Mouse (Mus musculus): ENCODE measurements at regions not wholly inside any gene's neighbourhood (a gene's known extent, or its start where the extent isn't known, plus 50 kb on each side); places are given as distances from the start of the nearest gene placed in this dataset.

- Histone ChIP-seq H3K27me3 (replicated peaks; ENCODE audit: control insufficient read depth, insufficient read depth, low read length) (no peaks in the 10 kb centered on the region), H3K27ac (ENCODE audit: insufficient read depth, low read depth, low read length) (no peak overlapping the region), H3K4me3 (ENCODE audit: insufficient read depth, low read depth, low read length) (no peak overlapping the region), H3K4me1 (ENCODE audit: control insufficient read depth, insufficient read depth, low read length) (no peaks in the 10 kb centered on the region), H3K36me3 (ENCODE audit: control insufficient read depth, insufficient read depth, low read length) (no peaks in the 10 kb centered on the region)
- TF ChIP-seq CTCF (conservative IDR thresholded peaks at IDR 0.05; ENCODE audit: insufficient read depth, insufficient read length, low read depth, low read length), result no peak
- no peak for TF ChIP-seq POLR2A (IDR thresholded peaks at IDR 0.05; ENCODE audit: low read depth, low read length)
- WGBS, result 81% methylated on average over 4 of the region's 4 CpGs
- DNase-seq, result no peak
Measured at GRCm38 (mm10) chr2:80786370-80786769, 169.3 kb downstream of the Nup35 start.

GRCm38 (mm10) chr2:80793345-80794147 is 176.5 kb downstream of the Nup35 start:
- no peak for DNase-seq
- Histone ChIP-seq H3K27me3 (replicated peaks; ENCODE audit: control insufficient read depth, insufficient read depth, low read length) (no peaks in the 10 kb centered on the region), H3K4me1 (ENCODE audit: control insufficient read depth, insufficient read depth, low read length) (no peaks in the 10 kb centered on the region), H3K4me3 (ENCODE audit: insufficient read depth, low read depth, low read length) (no peak overlapping the region), H3K36me3 (ENCODE audit: control insufficient read depth, insufficient read depth, low read length) (no peaks in the 10 kb centered on the region), H3K27ac (ENCODE audit: insufficient read depth, low read depth, low read length) (no peak overlapping the region)
- TF ChIP-seq CTCF (conservative IDR thresholded peaks at IDR 0.05; ENCODE audit: insufficient read depth, insufficient read length, low read depth, low read length) (no peak), POLR2A (IDR thresholded peaks at IDR 0.05; ENCODE audit: low read depth, low read length) (no peak)
- whole genome bisulfite sequencing, result 49% methylated on average over 14 of the region's 14 CpGs

GRCm38 (mm10) chr2:80794148-80794507 is 177.1 kb downstream of the Nup35 start:
- WGBS, result 64% methylated on average over 7 of the region's 7 CpGs

GRCm38 (mm10) chr2:80819268-80819667 is 202.2 kb downstream of the Nup35 start:
- no peaks in the 10 kb centered on the region for H3K36me3 ChIP-seq (ENCODE audit: control insufficient read depth, insufficient read depth, low read length)
- no peak overlapping the region for H3K27ac ChIP-seq (ENCODE audit: insufficient read depth, low read depth, low read length)
- 61% methylated on average over 2 of the region's 2 CpGs for WGBS
- DNase-seq, result no peak
- no peaks in the 10 kb centered on the region for H3K4me1 ChIP-seq (ENCODE audit: control insufficient read depth, insufficient read depth, low read length)
- no peaks in the 10 kb centered on the region for H3K27me3 ChIP-seq (replicated peaks; ENCODE audit: control insufficient read depth, insufficient read depth, low read length)
- TF ChIP-seq CTCF (conservative IDR thresholded peaks at IDR 0.05; ENCODE audit: insufficient read depth, insufficient read length, low read depth, low read length), result no peak
- TF ChIP-seq POLR2A (IDR thresholded peaks at IDR 0.05; ENCODE audit: low read depth, low read length), result no peak
- H3K4me3 ChIP-seq (ENCODE audit: insufficient read depth, low read depth, low read length), result no peak overlapping the region

More at GRCm38 (mm10) chr2:80794148-80794507, 177.1 kb downstream of the Nup35 start:
- Histone ChIP-seq H3K36me3 (ENCODE audit: control insufficient read depth, insufficient read depth, low read length) (no peaks in the 10 kb centered on the region), H3K27ac (ENCODE audit: insufficient read depth, low read depth, low read length) (no peak overlapping the region), H3K4me3 (ENCODE audit: insufficient read depth, low read depth, low read length) (no peak overlapping the region), H3K27me3 (replicated peaks; ENCODE audit: control insufficient read depth, insufficient read depth, low read length) (no peaks in the 10 kb centered on the region), H3K4me1 (ENCODE audit: control insufficient read depth, insufficient read depth, low read length) (no peaks in the 10 kb centered on the region)
- no peak for DNase-seq
- TF ChIP-seq POLR2A (IDR thresholded peaks at IDR 0.05; ENCODE audit: low read depth, low read length), result no peak
- TF ChIP-seq CTCF (conservative IDR thresholded peaks at IDR 0.05; ENCODE audit: insufficient read depth, insufficient read length, low read depth, low read length), result no peak

GRCm38 (mm10) chr2:80851056-80851455 is 234.0 kb downstream of the Nup35 start:
- no peak for DNase-seq
- TF ChIP-seq CTCF (conservative IDR thresholded peaks at IDR 0.05; ENCODE audit: insufficient read depth, insufficient read length, low read depth, low read length) (no peak), POLR2A (IDR thresholded peaks at IDR 0.05; ENCODE audit: low read depth, low read length) (no peak)
- Histone ChIP-seq H3K4me1 (ENCODE audit: control insufficient read depth, insufficient read depth, low read length) (no peaks in the 10 kb centered on the region), H3K36me3 (ENCODE audit: control insufficient read depth, insufficient read depth, low read length) (no peaks in the 10 kb centered on the region), H3K4me3 (ENCODE audit: insufficient read depth, low read depth, low read length) (no peak overlapping the region), H3K27me3 (replicated peaks; ENCODE audit: control insufficient read depth, insufficient read depth, low read length) (no peaks in the 10 kb centered on the region), H3K27ac (ENCODE audit: insufficient read depth, low read depth, low read length) (no peak overlapping the region)
- WGBS, result 49% methylated on average over 1 of the region's 1 CpGs

GRCm38 (mm10) chr2:80855214-80855613 is 238.2 kb downstream of the Nup35 start:
- H3K4me1 ChIP-seq (ENCODE audit: control insufficient read depth, insufficient read depth, low read length), result no peaks in the 10 kb centered on the region
- no peaks in the 10 kb centered on the region for H3K36me3 ChIP-seq (ENCODE audit: control insufficient read depth, insufficient read depth, low read length)
- TF ChIP-seq POLR2A (IDR thresholded peaks at IDR 0.05; ENCODE audit: low read depth, low read length) (no peak), CTCF (conservative IDR thresholded peaks at IDR 0.05; ENCODE audit: insufficient read depth, insufficient read length, low read depth, low read length) (no peak)
- H3K27ac ChIP-seq (ENCODE audit: insufficient read depth, low read depth, low read length), result no peak overlapping the region
- no peak for DNase-seq
- 56% methylated on average over 4 of the region's 4 CpGs for WGBS
- H3K4me3 ChIP-seq (ENCODE audit: insufficient read depth, low read depth, low read length), result no peak overlapping the region
- no peaks in the 10 kb centered on the region for H3K27me3 ChIP-seq (replicated peaks; ENCODE audit: control insufficient read depth, insufficient read depth, low read length)

- H3K36me3 ChIP-seq (ENCODE audit: control insufficient read depth, insufficient read depth, low read length), result no peaks in the 10 kb centered on the region
- no peaks in the 10 kb centered on the region for H3K4me1 ChIP-seq (ENCODE audit: control insufficient read depth, insufficient read depth, low read length)
- no peaks in the 10 kb centered on the region for H3K27me3 ChIP-seq (replicated peaks; ENCODE audit: control insufficient read depth, insufficient read depth, low read length)
- WGBS, result 58% methylated on average over 8 of the region's 9 CpGs
- no peak overlapping the region for H3K4me3 ChIP-seq (ENCODE audit: insufficient read depth, low read depth, low read length)
- DNase-seq, result no peak
- no peak overlapping the region for H3K27ac ChIP-seq (ENCODE audit: insufficient read depth, low read depth, low read length)
- TF ChIP-seq POLR2A (IDR thresholded peaks at IDR 0.05; ENCODE audit: low read depth, low read length) (no peak), CTCF (conservative IDR thresholded peaks at IDR 0.05; ENCODE audit: insufficient read depth, insufficient read length, low read depth, low read length) (no peak)
Measured at GRCm38 (mm10) chr2:80870046-80870445, 253.0 kb downstream of the Nup35 start.
